Mouse (Mus musculus) liver, embryonic 14.5 days (tissue): Measurements from ENCODE around the gene Pgrmc1.

Experiments used
- CTCF ChIP-seq: IDR thresholded peaks from 2 replicates; pipeline ENCODE4 v1.5.1; 2016; ENCODE audit warnings: antibody characterized with exemption, low read depth, control low read depth
- EP300 ChIP-seq: IDR thresholded peaks from 2 replicates; pipeline ENCODE4 v1.6.1; 2016; ENCODE audit warnings: antibody characterized with exemption, low read depth

- TF ChIP-seq CTCF (no peak), EP300 (no peak)
These were observed 30.1 kb downstream of the Pgrmc1 start for GRCm38 (mm10) chrX:36628102-36628501.
